Mouse (Mus musculus): ENCODE measurements around the gene Tjap1. TPM values are rescaled to one million over a fixed set of nuclear protein-coding genes. Genes with fewer than 3 reads are reported as not detected.

Tjap1 gene
- polyA plus RNA-seq, 1 experiment from 2014 or later = 59.9 TPM

- Histone ChIP-seq H3K36me3 (peaks cover 95% of the 10 kb centered on the region), H3K4me3 (replicated peaks) (no peak overlapping the region), H3K27ac (no peak overlapping the region), H3K4me2 (no peak overlapping the region), H3K27me3 (no peaks in the 10 kb centered on the region), H3K4me1 (replicated peaks) (no peaks in the 10 kb centered on the region), H3K9me3 (no peaks in the 10 kb centered on the region), H3K9ac (replicated peaks) (no peak overlapping the region)
- 86% methylated on average over 6 of the region's 6 CpGs for WGBS
- ATAC-seq (ENCODE audit: insufficient number of reproducible peaks, insufficient read depth, low FRiP score, low TSS enrichment, low read depth) = no peak
Measured at GRCm38 (mm10) chr17:46237079-46237478, 45.7 kb downstream of the Tjap1 start.

GRCm38 (mm10) chr17:46236067-46236466 lies 46.8 kb downstream of the Tjap1 start:
- 94% methylated on average over 1 of the region's 1 CpGs for WGBS
- no peak overlapping the region for H3K27ac ChIP-seq
- H3K36me3 ChIP-seq = peaks cover 93% of the 10 kb centered on the region
- no peak overlapping the region for H3K4me3 ChIP-seq (replicated peaks)
- H3K4me2 ChIP-seq = no peak overlapping the region
- H3K9ac ChIP-seq (replicated peaks) = no peak overlapping the region
- ATAC-seq (ENCODE audit: insufficient number of reproducible peaks, insufficient read depth, low FRiP score, low TSS enrichment, low read depth) = no peak
- no peaks in the 10 kb centered on the region for H3K27me3 ChIP-seq
- no peaks in the 10 kb centered on the region for H3K4me1 ChIP-seq (replicated peaks)
- H3K9me3 ChIP-seq = no peaks in the 10 kb centered on the region

GRCm38 (mm10) chr17:46227576-46227975 lies 55.2 kb downstream of the Tjap1 start:
- H3K4me3 ChIP-seq (replicated peaks) = no peak overlapping the region
- H3K27me3 ChIP-seq = no peaks in the 10 kb centered on the region
- H3K27ac ChIP-seq = no peak overlapping the region
- H3K4me2 ChIP-seq = no peak overlapping the region
- peaks cover 98% of the 10 kb centered on the region for H3K36me3 ChIP-seq
- H3K4me1 ChIP-seq (replicated peaks) = no peaks in the 10 kb centered on the region
- ATAC-seq (ENCODE audit: insufficient number of reproducible peaks, insufficient read depth, low FRiP score, low TSS enrichment, low read depth) = no peak
- H3K9ac ChIP-seq (replicated peaks) = no peak overlapping the region
- no peaks in the 10 kb centered on the region for H3K9me3 ChIP-seq
- WGBS = 44% methylated on average over 7 of the region's 7 CpGs

GRCm38 (mm10) chr17:46221601-46222000 lies 61.2 kb downstream of the Tjap1 start:
- H3K36me3 ChIP-seq = peaks cover 100% of the 10 kb centered on the region
- 85% methylated on average over 3 of the region's 3 CpGs for WGBS
- no peaks in the 10 kb centered on the region for H3K9me3 ChIP-seq
- H3K4me3 ChIP-seq (replicated peaks) = no peak overlapping the region
- no peaks in the 10 kb centered on the region for H3K27me3 ChIP-seq
- no peak overlapping the region for H3K27ac ChIP-seq
- H3K4me1 ChIP-seq (replicated peaks) = no peaks in the 10 kb centered on the region
- no peak overlapping the region for H3K9ac ChIP-seq (replicated peaks)
- ATAC-seq (ENCODE audit: insufficient number of reproducible peaks, insufficient read depth, low FRiP score, low TSS enrichment, low read depth) = no peak
- no peak overlapping the region for H3K4me2 ChIP-seq

GRCm38 (mm10) chr17:46210550-46210949 lies 72.3 kb downstream of the Tjap1 start:
- H3K4me2 ChIP-seq = no peak overlapping the region
- H3K27me3 ChIP-seq = no peaks in the 10 kb centered on the region
- H3K36me3 ChIP-seq = peaks cover 96% of the 10 kb centered on the region
- no peak overlapping the region for H3K9ac ChIP-seq (replicated peaks)
- H3K4me3 ChIP-seq (replicated peaks) = no peak overlapping the region
- H3K9me3 ChIP-seq = no peaks in the 10 kb centered on the region
- 93% methylated on average over 3 of the region's 3 CpGs for WGBS
- H3K27ac ChIP-seq = no peak overlapping the region
- ATAC-seq (ENCODE audit: insufficient number of reproducible peaks, insufficient read depth, low FRiP score, low TSS enrichment, low read depth) = no peak
- no peaks in the 10 kb centered on the region for H3K4me1 ChIP-seq (replicated peaks)

MicroRNAs encoded within 50 kb of the gene (microRNA counts, 519-probe panel; counts per million panel counts)
- microRNA mmu-miR-693-3p = not detected
- not detected for microRNA mmu-miR-693-5p

Small RNA genes within 50 kb of the gene (microRNA-seq; reads per million reads assigned to microRNA genes)
- not detected for gene Mir693

Other genes with a start within 250 kb of the Tjap1 start
- 143 and 144 TPM in 2 replicates for gene Mrps18a, start 172.0 kb downstream of the Tjap1 start, polyA plus RNA-seq (2016; fragmentation: Nextera tagmentation; extraction: Ambion mirVana)
- gene Rsph9, start 138.8 kb downstream of the Tjap1 start, polyA plus RNA-seq (2016; fragmentation: Nextera tagmentation; extraction: Ambion mirVana) = 9.5 and 12.7 TPM in 2 replicates
- 36.1 and 36.4 TPM in 2 replicates for gene Mad2l1bp, start 129.5 kb downstream of the Tjap1 start, polyA plus RNA-seq (2016; fragmentation: Nextera tagmentation; extraction: Ambion mirVana)
- 46.5 and 51.0 TPM in 2 replicates for gene Gtpbp2, start 122.0 kb downstream of the Tjap1 start, polyA plus RNA-seq (2016; fragmentation: Nextera tagmentation; extraction: Ambion mirVana)
- gene Polh, start 80.4 kb downstream of the Tjap1 start, polyA plus RNA-seq (2016; fragmentation: Nextera tagmentation; extraction: Ambion mirVana) = 15.4 and 16.0 TPM in 2 replicates
- gene Xpo5, start 80.2 kb downstream of the Tjap1 start, polyA plus RNA-seq (2016; fragmentation: Nextera tagmentation; extraction: Ambion mirVana) = 61.6 and 63.1 TPM in 2 replicates
- 109 and 111 TPM in 2 replicates for gene Polr1c, start 35.0 kb downstream of the Tjap1 start, polyA plus RNA-seq (2016; fragmentation: Nextera tagmentation; extraction: Ambion mirVana)
- 65.6 and 73.5 TPM in 2 replicates for gene Yipf3, start 34.9 kb downstream of the Tjap1 start, polyA plus RNA-seq (2016; fragmentation: Nextera tagmentation; extraction: Ambion mirVana)
- gene Lrrc73, start 29.5 kb downstream of the Tjap1 start, polyA plus RNA-seq (2016; fragmentation: Nextera tagmentation; extraction: Ambion mirVana) = 0.60 and 0.65 TPM in 2 replicates
- 3.8 and 4.8 TPM in 2 replicates for gene Dlk2, start 14.4 kb upstream of the Tjap1 start, polyA plus RNA-seq (2016; fragmentation: Nextera tagmentation; extraction: Ambion mirVana)
- gene Abcc10, start 45.3 kb upstream of the Tjap1 start, polyA plus RNA-seq (2016; fragmentation: Nextera tagmentation; extraction: Ambion mirVana) = 7.7 and 8.2 TPM in 2 replicates
- gene Zfp318, start 100.7 kb upstream of the Tjap1 start, polyA plus RNA-seq (2016; fragmentation: Nextera tagmentation; extraction: Ambion mirVana) = 16.5 and 17.7 TPM in 2 replicates
- 0.40 and 0.63 TPM in 2 replicates for gene Crip3, start 145.9 kb upstream of the Tjap1 start, polyA plus RNA-seq (2016; fragmentation: Nextera tagmentation; extraction: Ambion mirVana)
- not detected in 2 replicates for gene Slc22a7, start 155.4 kb upstream of the Tjap1 start, polyA plus RNA-seq (2016; fragmentation: Nextera tagmentation; extraction: Ambion mirVana)
- 0.34 and 0.45 TPM in 2 replicates for gene Ttbk1, start 204.6 kb upstream of the Tjap1 start, polyA plus RNA-seq (2016; fragmentation: Nextera tagmentation; extraction: Ambion mirVana)
- gene Dnph1, start 213.7 kb upstream of the Tjap1 start, polyA plus RNA-seq (2016; fragmentation: Nextera tagmentation; extraction: Ambion mirVana) = 51.6 and 55.3 TPM in 2 replicates